Mouse (Mus musculus): Measurements from ENCODE around the gene Gtf2ird2.

Gtf2ird2 gene

GRCm38 (mm10) chr5:134179871-134180270, 3.9 kb upstream of the Gtf2ird2 start:
- in situ Hi-C loops (cut with MboI; ENCODE audit: unreplicated experiment in 2 of 2): loop anchor here (5.0 to 25.0 kb wide), 8 partner anchors 302 to 782 kb away; partner anchors contain the start of genes Lat2 (in 2 of the 2), Cldn13 (in 1 of the 2), Eif4h (in 1 of the 2) and Rfc2 (in 1 of the 2)

- in situ Hi-C loops (cut with MboI; ENCODE audit: unreplicated experiment in 2 of 2): loop anchor here (5.0 to 25.0 kb wide), 7 partner anchors 300 to 780 kb away; partner anchors contain the start of genes Lat2 (in 2 of the 2), Cldn13 (in 1 of the 2), Rfc2 (in 1 of the 2) and Tmem270 (in 1 of the 2)
Measured at GRCm38 (mm10) chr5:134182172-134182571, 1.6 kb upstream of the Gtf2ird2 start.

GRCm38 (mm10) chr5:134182735-134183134, 1.1 kb upstream of the Gtf2ird2 start:
- in situ Hi-C loops (cut with MboI; ENCODE audit: unreplicated experiment in 2 of 2): loop anchor here (5.0 to 25.0 kb wide), 7 partner anchors 300 to 780 kb away; partner anchors contain the start of genes Lat2 (in 2 of the 2), Cldn13 (in 1 of the 2), Rfc2 (in 1 of the 2) and Tmem270 (in 1 of the 2)

DNA sequence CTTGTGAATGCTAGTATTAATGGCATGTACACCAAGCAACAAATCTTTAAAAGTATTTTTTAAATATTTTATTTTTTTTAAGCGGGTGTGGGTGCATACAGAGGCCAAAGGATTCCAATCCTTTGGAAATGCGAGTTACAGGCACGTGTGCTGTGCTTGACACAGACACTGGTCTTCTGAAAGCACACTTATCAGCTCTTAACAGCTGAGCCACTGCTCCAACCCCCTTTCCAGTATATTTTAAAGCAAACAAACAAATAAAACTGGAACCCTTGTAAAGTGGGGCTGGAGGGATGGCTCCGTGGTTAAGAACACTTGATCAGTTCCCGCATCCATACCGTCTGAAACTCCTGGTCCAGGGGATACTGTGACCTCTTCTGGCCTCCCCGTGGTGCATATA, 657 bp upstream of the Gtf2ird2 start:
- in situ Hi-C loops (cut with MboI; ENCODE audit: unreplicated experiment in 2 of 2): loop anchor here (5.0 to 25.0 kb wide), 7 partner anchors 299 to 779 kb away; partner anchors contain the start of genes Lat2 (in 2 of the 2), Cldn13 (in 1 of the 2), Rfc2 (in 1 of the 2) and Tmem270 (in 1 of the 2)

DNA sequence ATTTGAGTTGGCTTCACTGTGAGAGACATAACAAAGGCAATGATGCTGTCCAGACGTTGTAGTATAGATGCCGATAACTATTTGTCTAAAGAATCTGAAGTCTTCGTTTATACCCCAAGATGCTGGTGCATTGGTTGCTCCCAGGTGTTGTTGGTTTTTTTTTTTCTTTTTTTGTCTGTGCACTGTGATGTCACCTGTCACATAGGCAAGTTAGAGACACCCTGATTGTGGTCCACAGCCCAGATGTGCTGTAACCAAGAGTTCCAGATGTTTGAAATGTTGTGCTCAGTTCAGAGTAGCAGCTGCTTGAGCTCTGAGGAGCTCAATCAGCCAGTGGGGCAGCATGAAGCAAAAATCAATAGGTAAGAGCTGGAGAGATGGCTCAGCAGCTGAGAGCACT, 2.2 kb downstream of the Gtf2ird2 start:
- in situ Hi-C loops (cut with MboI; ENCODE audit: unreplicated experiment in 2 of 2): loop anchor here (5.0 to 25.0 kb wide), 7 partner anchors 41 to 776 kb away; partner anchors contain the start of genes Lat2 (in 2 of the 2), Ncf1 (in 2 of the 2), Cldn13 (in 1 of the 2) and Rfc2 (in 1 of the 2)

DNA sequence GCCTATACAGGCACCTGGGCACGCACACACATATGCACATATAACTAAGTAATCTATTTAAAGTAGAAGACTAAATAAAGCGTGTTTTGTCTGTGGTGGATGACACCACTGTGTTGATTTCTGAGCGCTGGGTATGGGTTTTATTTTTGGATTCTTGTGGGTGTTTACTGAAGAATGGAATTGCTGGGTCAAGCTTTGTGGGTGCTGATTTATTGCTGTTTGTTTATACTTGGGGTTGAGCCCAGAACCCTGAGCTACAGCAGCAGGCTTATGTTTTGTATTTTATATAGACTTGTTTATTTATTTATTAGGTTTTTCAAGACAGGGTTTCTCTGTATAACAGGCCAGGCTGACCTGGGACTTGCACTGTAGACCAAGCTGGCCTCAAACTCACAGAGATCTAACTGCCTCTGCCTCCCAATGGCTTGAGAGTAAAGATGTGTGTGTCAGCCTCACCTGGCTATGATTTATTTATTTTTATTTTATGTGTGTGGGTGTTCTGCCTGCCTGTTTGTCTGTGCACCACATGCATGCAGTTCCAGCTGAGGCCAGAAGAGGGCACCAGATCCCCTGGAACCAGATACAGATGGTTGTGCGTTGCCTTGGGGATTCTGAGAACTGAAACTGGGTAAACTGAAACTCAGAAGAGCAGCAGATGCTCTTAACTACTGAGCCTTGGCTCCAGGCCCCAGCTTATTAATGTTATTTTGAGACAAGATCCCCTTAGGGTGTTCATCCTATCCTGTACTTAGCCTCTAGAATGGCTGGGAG, 3.3 kb downstream of the Gtf2ird2 start:
- in situ Hi-C loops (cut with MboI; ENCODE audit: unreplicated experiment in 2 of 2): loop anchor here (5.0 to 25.0 kb wide), 7 partner anchors 40 to 775 kb away; partner anchors contain the start of genes Lat2 (in 2 of the 2), Ncf1 (in 2 of the 2), Cldn13 (in 1 of the 2) and Rfc2 (in 1 of the 2)

DNA sequence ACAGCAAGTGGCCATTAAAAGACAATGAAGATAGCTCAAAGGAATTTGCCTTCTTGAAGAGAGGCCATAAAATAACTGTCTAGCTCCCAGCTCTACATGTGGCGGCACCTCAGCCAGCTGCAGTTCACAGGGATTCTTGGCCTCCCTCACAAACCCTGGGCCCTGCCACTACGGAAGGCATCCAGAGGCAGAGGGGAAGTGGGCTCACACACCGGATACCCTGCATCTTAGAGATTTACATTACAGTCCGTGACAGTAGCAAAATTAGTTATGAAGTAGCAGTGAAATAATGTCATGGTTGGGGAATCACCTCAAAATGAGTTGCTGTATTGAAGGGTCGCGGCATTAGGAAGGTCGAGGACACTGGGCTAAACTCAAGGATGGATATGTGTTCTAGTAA, 4.8 kb downstream of the Gtf2ird2 start:
- in situ Hi-C loops (cut with MboI; ENCODE audit: unreplicated experiment in 2 of 2): loop anchor here (5.0 to 25.0 kb wide), 7 partner anchors 39 to 774 kb away; partner anchors contain the start of genes Lat2 (in 2 of the 2), Ncf1 (in 2 of the 2), Cldn13 (in 1 of the 2) and Rfc2 (in 1 of the 2)

- in situ Hi-C loops (cut with MboI; ENCODE audit: unreplicated experiment in 2 of 2): loop anchor here (25.0 kb wide), 2 partner anchors 719 to 769 kb away; partner anchors contain the start of genes Cldn13 (in 1 of the 2) and Tmem270 (in 1 of the 2)
Measured at GRCm38 (mm10) chr5:134193664-134194063, 9.8 kb downstream of the Gtf2ird2 start.

GRCm38 (mm10) chr5:134206721-134207120, 22.9 kb downstream of the Gtf2ird2 start:
- in situ Hi-C loops (cut with MboI; ENCODE audit: unreplicated experiment in 2 of 2): no loop called here

DNA sequence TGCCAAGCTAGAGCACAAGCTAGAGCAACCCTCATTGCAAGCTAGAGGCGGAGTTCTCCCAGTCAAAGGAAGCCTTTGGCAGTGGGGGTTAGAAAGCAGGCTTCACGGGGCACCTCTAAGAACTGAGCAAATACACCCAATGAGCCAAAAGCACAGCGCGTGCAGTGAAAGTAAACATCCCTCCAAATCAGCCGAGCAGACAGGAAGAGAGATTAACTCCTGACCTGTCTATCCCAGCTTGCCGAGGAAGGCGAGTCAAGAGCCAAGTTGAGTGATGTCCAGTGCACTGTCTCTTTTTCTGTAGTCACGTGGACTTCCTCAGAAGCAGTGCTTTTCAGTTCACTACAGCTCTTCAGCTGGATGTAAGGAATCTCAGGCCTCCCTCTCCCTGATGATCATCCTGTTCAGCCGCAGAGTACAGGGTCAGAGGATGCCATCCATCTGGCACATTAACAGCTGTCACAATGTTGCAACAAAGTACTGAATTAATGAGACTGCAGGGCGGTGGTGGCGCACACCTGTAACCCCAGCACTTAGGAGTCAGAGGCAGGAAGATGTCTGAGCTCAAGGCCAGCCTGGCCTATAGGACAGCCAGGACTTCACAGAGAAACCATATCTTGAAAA, 26.2 kb downstream of the Gtf2ird2 start:
- in situ Hi-C loops (cut with MboI; ENCODE audit: unreplicated experiment in 2 of 2): no loop called here

DNA sequence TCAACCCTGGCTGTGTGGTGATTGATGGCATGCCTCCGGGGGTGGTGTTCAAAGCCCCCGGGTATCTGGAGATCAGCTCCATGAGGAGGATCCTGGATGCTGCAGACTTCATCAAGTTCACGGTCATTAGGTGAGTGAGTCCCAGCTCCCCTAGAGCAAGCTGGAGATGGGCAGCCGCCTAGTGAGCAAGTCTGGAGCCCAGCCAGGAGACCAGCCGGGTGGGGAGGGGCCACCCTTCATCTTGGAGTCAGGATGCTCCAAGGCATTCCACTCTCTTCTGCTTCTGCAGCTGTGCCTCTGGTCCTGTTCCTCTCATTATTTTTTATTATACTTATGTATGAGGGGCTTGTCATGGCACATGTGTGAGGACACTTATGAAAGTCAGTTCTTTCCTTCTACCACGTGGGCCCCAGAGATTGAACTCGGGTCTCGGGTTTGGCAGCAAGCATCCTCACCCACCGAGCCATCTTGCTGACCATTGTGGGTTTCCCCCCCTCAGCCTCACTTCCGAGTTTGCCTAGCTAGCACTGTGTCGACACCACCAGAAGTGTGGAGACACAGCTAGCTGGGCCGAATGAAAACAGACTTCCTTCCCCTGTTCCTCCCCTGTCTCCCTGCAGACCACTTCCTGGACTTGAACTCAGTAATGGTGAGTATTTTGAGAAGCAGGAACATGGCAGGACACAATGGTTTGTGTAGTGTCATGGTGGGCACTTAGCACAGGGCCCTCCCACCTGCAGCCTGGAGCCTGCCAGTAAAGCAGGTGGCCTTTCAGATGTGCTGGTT, 30.4 kb downstream of the Gtf2ird2 start:
- in situ Hi-C loops (cut with MboI; ENCODE audit: unreplicated experiment in 2 of 2): no loop called here

DNA sequence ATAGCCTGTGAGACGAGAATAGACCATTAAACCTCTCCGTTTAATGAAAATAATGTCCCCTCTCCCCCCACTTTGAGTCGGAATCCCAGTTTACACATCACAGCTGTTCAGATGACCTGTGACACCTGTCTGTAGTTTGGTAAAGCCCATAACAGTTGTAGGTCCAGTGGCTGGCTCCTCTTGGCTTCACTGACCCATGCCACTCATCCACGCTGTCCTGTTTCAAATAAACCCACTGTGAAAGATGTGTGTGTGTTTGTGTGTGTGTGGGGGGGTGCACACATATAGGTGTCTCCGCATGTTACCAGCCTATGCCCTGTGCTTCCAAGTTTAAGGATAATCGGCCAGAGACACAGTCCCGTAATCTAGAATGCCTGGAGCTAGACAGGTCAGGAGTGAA, 34.1 kb downstream of the Gtf2ird2 start:
- in situ Hi-C loops (cut with MboI; ENCODE audit: unreplicated experiment in 2 of 2): no loop called here

DNA sequence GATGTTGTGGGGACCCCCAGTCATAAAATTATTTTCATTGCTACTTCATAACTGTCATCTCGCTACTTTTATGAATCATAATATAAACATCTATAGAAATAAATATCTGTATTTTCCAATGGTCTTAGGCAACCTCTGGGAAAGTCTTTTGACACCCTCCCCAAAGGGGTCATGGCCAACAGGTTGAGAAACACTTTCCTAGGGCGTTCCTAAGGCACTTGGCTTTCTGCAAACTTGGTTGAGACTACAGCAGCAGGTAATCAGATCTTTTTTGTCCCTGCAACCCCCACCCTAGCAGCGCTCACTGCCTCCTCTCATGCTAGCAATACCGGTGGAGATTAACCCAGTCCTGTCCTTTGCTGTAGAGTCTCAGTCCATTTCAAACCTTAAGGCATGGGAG, 37.5 kb downstream of the Gtf2ird2 start:
- in situ Hi-C loops (cut with MboI; ENCODE audit: unreplicated experiment in 2 of 2): loop anchor here in 1 of 2 experiments (10.0 kb wide), 1 partner anchor 124 kb away; no protein-coding TSS in a partner anchor

GRCm38 (mm10) chr5:134221708-134222150, 37.9 kb downstream of the Gtf2ird2 start:
- in situ Hi-C loops (cut with MboI; ENCODE audit: unreplicated experiment in 2 of 2): loop anchor here in 1 of 2 experiments (10.0 kb wide), 1 partner anchor 123 kb away; no protein-coding TSS in a partner anchor

- in situ Hi-C loops (cut with MboI; ENCODE audit: unreplicated experiment in 2 of 2): loop anchor here (5.0 to 10.0 kb wide), 3 partner anchors 38 to 119 kb away; no protein-coding TSS in a partner anchor
Measured at GRCm38 (mm10) chr5:134225110-134225901, 41.5 kb downstream of the Gtf2ird2 start.

- in situ Hi-C loops (cut with MboI; ENCODE audit: unreplicated experiment in 2 of 2): loop anchor here (5.0 to 10.0 kb wide), 3 partner anchors 40 to 118 kb away; no protein-coding TSS in a partner anchor
Measured at GRCm38 (mm10) chr5:134226946-134227345, 43.1 kb downstream of the Gtf2ird2 start.

GRCm38 (mm10) chr5:134227574-134228248, 43.9 kb downstream of the Gtf2ird2 start:
- in situ Hi-C loops (cut with MboI; ENCODE audit: unreplicated experiment in 2 of 2): loop anchor here (5.0 to 10.0 kb wide), 3 partner anchors 40 to 117 kb away; no protein-coding TSS in a partner anchor

DNA sequence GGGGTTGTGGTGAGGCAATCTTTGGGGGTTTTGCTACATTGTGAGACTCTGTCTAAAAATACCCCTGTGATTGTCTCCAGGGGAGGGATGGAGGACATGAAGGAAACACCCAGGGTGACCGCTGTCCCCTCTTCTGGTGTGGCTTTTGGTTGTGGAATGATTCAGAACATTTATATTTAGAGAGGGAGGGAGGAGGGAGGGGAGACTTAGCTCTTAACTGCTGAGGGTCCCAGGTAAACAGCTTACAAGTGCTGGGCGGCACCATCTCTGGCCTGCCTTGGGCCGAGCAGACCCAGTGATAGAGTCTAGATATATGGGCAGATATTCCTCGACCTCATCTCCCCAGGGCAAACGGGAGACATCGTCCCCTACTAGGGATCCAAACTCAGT, 44.4 kb downstream of the Gtf2ird2 start:
- in situ Hi-C loops (cut with MboI; ENCODE audit: unreplicated experiment in 2 of 2): loop anchor here (5.0 to 10.0 kb wide), 3 partner anchors 41 to 117 kb away; no protein-coding TSS in a partner anchor
